Mouse (Mus musculus): ENCODE results near the gene Qpctl.

Gene Qpctl

GRCm38 (mm10) chr7:19119083-19119482 is 30.0 kb downstream of the Qpctl start:
- no peak for DNase-seq

DNA sequence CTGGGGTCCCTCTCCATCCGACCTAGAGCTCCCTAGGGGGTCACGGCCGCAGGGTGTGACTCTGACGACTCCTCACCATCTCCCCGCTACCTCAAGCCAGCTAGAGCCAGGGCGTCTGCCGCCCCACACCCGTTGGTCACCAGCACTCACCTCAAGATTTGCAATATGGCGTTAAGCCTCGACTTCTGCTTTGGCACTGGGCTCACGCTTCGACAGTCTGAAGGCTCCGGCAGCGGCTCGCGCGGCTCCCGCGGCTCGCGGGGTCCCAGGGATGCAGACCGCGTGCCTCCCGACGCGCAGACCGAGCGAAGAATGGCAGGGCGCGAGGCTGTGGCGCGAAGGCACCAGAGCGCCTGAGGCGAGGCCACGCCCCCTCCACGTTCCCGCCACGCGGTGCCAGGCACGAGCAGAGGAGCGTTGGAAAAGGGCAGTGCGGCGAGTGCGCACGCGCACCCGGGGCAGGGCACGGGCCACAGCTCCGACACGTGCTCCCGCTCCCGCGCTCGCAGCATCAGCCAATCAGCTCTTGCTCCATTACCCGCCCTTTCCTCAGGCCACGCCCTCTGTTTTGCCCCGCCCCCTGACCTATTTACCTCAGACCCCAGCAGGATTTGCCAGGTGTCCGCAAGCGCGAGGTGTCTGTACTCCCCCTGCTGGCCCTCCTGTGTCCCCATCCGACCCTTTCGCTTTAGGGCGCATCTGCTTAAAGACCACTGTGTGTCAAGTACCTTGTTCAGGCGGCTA is 30.9 kb downstream of the Qpctl start, which contains the start of gene Gm4969:
Gene Gm4969 (minus strand): TSS at position 341 of the 744 bp plus-strand sequence.
- DNase-seq = peak in 1 of 2 experiments; percentile 61

- DNase-seq = no peak
Measured at GRCm38 (mm10) chr7:19109565-19109964, 39.5 kb downstream of the Qpctl start.

- no peak for DNase-seq
Measured at GRCm38 (mm10) chr7:19107436-19107835, 41.7 kb downstream of the Qpctl start.

DNA sequence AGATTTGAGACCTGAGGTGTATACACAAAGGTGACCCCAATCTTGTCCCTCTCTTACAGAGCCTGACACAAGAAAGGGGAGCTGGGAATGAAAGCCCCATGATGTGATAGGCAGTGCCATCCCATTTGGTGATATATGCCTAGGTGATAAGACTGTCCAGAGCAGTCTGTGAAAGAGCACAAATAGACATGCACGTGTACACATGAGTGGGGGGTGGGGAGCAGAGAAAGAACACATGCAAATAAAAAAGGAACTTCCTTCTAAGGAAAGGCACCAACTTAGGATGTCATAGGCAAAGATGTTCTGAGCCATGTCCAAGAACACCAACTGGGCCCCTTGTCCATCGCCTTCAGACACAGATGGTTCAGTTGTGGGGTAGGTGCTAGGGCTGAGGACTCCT is 44.6 kb downstream of the Qpctl start:
- DNase-seq = no peak

DNA sequence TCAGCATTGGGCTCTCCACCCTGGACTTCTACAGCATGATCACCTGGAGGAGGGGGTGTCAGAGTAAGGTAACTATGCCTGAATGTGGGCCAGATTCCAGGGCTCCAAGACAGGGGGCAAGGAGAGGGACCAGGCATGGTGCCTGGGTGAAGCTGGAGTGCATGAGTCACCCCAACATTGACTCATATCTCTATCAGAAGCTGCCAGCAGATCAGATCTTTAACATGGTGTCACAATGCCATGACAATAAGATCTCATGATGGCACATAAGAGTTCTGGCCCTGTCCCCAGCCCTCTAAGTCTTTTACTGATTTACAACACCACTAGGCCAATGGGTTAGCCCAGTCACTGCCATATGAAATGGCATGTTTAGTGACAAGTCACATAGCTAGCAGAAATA is 45.4 kb downstream of the Qpctl start:
- DNase-seq = no peak

GRCm38 (mm10) chr7:19100290-19100689 is 48.8 kb downstream of the Qpctl start:
- DNase-seq = no peak

GRCm38 (mm10) chr7:19098811-19099210 is 50.3 kb downstream of the Qpctl start:
- DNase-seq = no peak

GRCm38 (mm10) chr7:19097863-19098262 is 51.2 kb downstream of the Qpctl start:
- no peak for DNase-seq

DNA sequence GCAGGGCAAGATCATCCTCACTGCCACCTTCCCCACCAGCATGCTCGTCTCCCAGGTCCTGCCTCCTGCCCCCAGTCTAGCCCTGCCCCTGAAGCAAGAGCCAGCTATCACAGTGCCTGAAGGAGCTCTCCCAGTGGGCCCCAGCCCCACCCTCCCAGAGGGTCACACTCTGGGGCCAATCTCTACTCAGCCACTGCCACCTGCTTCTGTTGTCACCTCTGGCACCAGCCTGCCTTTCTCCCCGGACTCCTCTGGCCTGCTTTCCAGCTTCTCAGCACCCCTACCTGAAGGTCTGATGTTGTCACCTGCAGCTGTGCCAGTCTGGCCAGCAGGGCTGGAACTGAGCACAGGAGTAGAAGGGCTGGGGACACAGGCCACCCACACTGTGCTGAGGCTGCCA is 51.9 kb downstream of the Qpctl start:
- DNase-seq = no peak

GRCm38 (mm10) chr7:19096421-19096976 is 52.6 kb downstream of the Qpctl start:
- DNase-seq = no peak

DNA sequence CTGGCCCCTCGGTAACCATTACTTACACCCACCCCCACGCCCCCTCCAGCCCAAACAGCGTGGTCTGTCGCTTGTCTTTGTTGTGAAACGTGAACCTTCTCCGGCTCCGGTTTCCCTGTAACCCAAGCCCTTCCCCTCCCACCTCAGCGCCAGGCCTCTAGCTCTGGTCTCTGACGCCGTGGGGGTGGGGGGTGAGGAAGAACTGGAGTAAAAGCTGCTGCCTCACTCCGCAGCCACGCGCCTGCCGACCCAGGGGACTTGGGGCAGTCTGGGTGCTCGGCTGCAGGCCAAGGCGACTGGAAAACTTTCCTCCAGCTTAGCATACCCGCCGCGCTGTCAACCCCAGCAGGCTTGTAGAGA is 53.4 kb downstream of the Qpctl start:
- DNase-seq = no peak

GRCm38 (mm10) chr7:19094826-19095750 is 54.0 kb downstream of the Qpctl start:
- no peak for DNase-seq

GRCm38 (mm10) chr7:19094471-19094825 is 54.6 kb downstream of the Qpctl start, which contains the start of gene Six5:
Gene Six5 (plus strand): TSS chr7:19094594.
- DNase-seq = peak in 1 of 2 experiments; percentile 55

DNA sequence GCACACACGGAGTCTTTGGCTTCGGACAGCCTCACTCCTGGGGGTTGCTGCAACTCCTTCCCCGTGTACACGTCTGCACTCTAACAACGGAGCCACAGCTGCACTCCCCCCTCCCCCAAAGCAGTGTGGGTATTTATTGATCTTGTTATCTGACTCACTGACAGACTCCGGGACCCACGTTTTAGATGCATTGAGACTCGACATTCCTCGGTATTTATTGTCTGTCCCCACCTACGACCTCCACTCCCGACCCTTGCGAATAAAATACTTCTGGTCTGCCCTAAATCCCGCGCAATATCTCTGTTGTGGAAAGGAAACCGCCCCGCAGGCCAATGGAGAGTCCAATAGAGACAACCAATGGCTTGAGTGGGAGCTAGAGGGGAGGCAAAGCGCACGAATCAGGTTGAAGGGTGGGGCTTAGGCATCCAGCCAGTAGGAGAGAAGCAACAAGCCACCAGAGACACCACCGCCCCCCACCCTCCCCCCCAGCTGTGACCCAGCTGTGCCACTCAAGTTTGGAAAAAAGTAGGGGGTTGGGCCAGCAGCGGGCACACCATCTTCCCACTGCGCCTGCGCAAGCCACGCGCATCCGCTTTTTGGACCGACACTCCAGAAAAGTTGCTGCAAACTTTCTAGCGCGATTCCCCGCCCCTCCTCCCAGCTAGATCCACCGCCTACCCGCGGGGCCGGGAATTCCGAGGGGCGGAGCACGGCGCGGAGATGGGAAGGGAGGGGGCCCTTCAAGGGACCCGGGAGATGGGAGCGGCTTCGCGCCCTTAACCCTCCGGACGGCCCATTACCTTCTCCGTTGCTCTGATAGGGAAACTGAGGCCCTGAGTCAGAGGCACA is 55.3 kb downstream of the Qpctl start:
- peak; percentile 89 to 93 for DNase-seq

- DNase-seq = peak; percentile 81 to 82
Measured at GRCm38 (mm10) chr7:19093174-19093521, 55.9 kb downstream of the Qpctl start.

DNA sequence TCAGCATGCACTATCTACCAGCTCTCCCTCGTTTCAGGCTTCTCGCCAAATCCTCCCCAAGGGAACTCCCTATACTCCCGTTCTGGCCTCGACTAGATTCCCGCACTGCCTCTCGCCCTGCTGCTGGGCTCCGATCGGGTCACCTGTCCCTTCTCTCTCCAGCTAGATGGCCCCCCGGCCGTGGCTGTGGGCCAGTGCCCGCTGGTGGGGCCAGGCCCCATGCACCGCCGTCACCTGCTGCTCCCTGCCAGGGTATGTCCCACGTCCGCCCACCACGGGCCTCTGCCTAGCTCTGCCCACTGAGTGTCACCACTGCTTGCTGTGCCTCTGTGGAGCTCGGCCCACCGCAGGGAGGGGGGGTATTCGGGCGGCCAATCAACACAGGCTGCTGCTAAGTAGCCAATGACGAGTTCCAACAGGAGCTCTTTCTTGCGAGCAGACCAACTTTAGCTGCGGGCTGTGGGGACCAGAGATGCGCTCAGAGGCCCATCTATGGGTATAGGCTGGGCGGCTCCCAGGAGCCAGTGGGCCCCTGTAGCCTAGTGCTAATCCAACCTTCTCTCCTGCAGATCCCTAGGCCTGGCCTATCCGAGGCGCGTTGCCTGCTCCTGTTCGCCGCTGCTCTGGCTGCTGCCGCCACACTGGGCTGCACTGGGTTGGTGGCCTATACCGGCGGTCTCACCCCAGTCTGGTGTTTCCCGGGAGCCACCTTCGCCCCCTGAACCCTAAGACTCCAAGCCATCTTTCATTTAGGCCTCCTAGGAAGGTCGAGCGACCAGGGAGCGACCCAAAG is 56.5 kb downstream of the Qpctl start:
- DNase-seq = no peak

GRCm38 (mm10) chr7:19091913-19092312 is 57.2 kb downstream of the Qpctl start:
- DNase-seq = no peak

All from thymus, adult 18-20 months (tissue).